Mouse (Mus musculus): ENCODE data around the gene Perm1.
A peak's percentile ranks its signal among the peaks of the same experiment; 100 is the strongest.

The Perm1 gene

GRCm38 (mm10) chr4:156252619-156253018 is 37.0 kb downstream of the Perm1 start:
- no peak for DNase-seq

GRCm38 (mm10) chr4:156253043-156253442 is 37.4 kb downstream of the Perm1 start:
- DNase-seq: no peak

GRCm38 (mm10) chr4:156254361-156255077 is 38.9 kb downstream of the Perm1 start:
- DNase-seq: peak; percentile 34

- DNase-seq: peak; percentile 31
Measured at GRCm38 (mm10) chr4:156255078-156255839, 39.6 kb downstream of the Perm1 start, which contains the start of gene Samd11. Gene Samd11, minus strand, starts transcription at chr4:156255657.
